Mouse (Mus musculus) 416B (cell line): ENCODE measurements around the gene Olfr373.

Experiments
- DNase-seq: peaks from one replicate; pipeline ENCODE4 v3.0.0; 2011; ENCODE audit warnings: low read depth

Gene Olfr373

DNA sequence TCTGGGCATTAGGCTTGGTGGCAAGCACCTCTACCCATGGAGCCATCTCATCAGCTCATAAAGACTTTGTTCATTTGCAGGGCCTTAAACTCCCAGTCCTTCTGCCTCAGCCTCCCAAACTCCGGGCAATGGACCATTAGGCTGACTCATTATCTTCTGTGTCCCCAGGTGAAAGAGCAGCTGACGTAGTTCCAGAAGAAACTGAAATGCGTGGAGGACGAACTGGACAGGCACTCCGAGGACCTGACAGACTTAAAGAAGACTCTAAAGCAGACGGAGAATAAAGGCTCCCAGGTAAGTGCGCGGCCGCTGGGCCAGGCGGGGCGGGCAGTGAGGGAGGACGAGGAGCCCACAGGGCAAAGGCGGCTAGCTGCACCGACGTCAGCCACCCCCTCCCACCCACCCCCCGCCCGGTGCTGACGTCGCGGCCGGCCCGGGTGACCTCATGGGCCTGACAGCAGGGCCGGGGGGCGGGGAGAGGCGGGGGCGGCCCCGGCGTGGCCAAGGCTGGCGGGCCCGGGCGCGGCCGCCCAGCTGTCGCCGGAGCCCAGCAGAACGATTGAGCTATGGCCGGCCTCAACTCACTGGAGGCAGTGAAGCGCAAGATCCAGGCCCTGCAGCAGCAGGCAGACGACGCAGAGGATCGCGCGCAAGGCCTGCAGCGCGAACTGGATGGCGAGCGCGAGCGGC lies 51.9 kb downstream of the Olfr373 start, which contains the start of gene Tpm4:
Gene Tpm4 (plus strand): TSS at position 220 of the 690 bp plus-strand sequence.
- DNase-seq, result peak; percentile 68

GRCm38 (mm10) chr8:72135446-72136301 lies 52.7 kb downstream of the Olfr373 start:
- DNase-seq, result peak; percentile 41

- peak; percentile 98 for DNase-seq
Measured at GRCm38 (mm10) chr8:72136302-72136978, 53.5 kb downstream of the Olfr373 start.

- DNase-seq, result no peak
Measured at GRCm38 (mm10) chr8:72137431-72137830, 54.5 kb downstream of the Olfr373 start.

DNA sequence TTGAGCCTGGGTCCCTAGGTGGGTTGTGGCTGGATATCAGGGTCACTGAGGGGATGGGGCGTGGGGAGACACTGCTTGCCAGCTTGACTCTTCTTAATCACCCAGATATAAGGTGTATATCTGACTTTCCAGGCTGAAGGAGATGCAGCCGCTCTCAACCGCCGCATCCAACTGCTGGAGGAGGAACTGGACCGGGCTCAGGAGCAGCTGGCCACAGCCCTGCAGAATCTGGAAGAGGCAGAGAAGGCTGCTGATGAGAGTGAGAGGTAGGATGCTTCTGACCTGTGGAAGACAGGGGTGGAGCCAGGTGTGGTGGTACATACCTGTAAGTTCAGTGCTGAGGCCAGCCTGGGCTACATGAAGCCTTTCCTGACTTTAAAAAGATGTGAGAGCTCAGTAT lies 55.5 kb downstream of the Olfr373 start:
- no peak for DNase-seq

- DNase-seq, result peak; percentile 79
Measured at GRCm38 (mm10) chr8:72143256-72143824, 60.4 kb downstream of the Olfr373 start.

GRCm38 (mm10) chr8:72144345-72144975 lies 61.5 kb downstream of the Olfr373 start:
- peak; percentile 78 for DNase-seq

- peak; percentile 46 for DNase-seq
Measured at GRCm38 (mm10) chr8:72145511-72145910, 62.5 kb downstream of the Olfr373 start.

GRCm38 (mm10) chr8:72146056-72146455 lies 63.1 kb downstream of the Olfr373 start:
- DNase-seq, result peak; percentile 40

DNA sequence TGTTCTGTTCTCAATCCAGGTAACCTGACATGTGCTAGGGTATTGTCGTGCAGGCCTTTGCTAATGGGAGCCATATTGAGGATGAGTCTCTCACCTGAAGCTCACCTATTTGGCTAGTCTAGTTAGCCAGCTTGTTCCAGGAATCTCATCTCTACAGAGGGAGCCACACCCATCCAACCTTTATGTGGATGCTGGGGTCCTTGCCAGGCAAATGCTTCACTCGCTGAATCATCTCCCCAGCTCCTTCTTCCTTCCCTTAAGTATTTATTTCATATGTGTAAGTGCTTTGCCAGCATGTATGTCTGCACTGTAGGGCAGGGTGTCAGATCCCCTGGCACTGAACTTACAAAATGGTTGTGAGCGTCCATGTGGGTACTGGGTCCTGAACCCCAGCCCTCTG lies 63.6 kb downstream of the Olfr373 start:
- DNase-seq, result no peak

DNA sequence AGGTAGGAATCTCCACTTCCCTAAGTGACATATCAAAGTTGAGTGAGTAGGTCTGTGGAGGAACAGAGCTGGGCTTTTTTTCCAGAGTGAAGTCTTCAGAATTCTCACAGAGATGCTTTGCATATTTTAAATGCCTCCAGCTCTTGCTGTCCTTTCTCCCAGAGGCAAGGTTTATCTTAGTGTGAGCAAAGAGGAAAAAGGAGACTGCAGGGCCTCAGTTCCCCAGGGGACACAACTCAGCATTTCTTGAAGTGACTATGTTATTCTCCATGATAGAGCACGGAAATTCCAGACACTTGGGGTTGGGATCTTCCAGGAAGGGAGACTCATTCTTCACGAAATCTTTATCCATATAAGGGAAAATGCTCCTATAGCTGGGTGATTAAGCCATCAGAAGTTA lies 64.3 kb downstream of the Olfr373 start:
- no peak for DNase-seq

DNA sequence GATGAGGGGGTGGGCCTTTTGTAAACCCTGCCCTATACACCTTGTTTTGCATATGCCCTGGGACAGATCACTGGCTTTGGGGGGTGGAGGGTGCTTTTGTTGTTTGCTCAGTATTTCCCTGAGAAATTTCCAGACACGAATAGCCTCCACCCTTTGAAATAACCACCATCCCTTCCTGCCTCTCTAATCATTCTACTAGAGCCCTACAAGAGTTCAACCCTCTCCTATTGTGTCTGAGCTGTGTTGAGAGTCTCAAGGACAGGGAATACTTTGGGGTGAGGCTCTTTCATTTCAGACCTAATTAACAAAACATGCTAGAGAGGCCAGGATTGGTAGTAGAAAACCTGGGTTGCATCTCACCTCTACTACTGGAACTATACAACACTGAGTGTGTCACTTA lies 66.1 kb downstream of the Olfr373 start:
- no peak for DNase-seq

- peak; percentile 41 for DNase-seq
Measured at GRCm38 (mm10) chr8:72151418-72152078, 68.6 kb downstream of the Olfr373 start.
